Mouse (Mus musculus) embryonic facial prominence, embryonic 12.5 days (tissue): ENCODE measurements at regions not wholly inside any gene's neighbourhood (a gene's known extent, or its start where the extent isn't known, plus 50 kb on each side); places are given as distances from the start of the nearest gene placed in this dataset.

Source experiments
- ATAC-seq: fragments of 200-750 bp; cut with Nextera tagmentation; 2 replicates; pipeline ENCODE4 v1.8.0; 2017; ENCODE audit not compliant: insufficient number of reproducible peaks, insufficient read depth, low FRiP score, low TSS enrichment
- H3K27ac ChIP-seq: fragments of 300-500 bp; sonication (generic); 2 replicates; pipeline ENCODE4 v1.5.1; 2016; ENCODE audit warnings: mild to moderate bottlenecking
- H3K27me3 ChIP-seq: fragments of 300-500 bp; sonication (generic); 2 replicates; pipeline ENCODE4 v1.6.1; 2016; ENCODE audit warnings: mild to moderate bottlenecking, moderate library complexity
- H3K36me3 ChIP-seq: fragments of 300-500 bp; sonication (generic); 2 replicates; pipeline ENCODE4 v1.6.1; 2016; ENCODE audit warnings: mild to moderate bottlenecking
- H3K4me1 ChIP-seq: fragments of 300-500 bp; sonication (generic); 2 replicates; pipeline ENCODE4 v1.6.1; 2016
- H3K4me2 ChIP-seq: fragments of 300-500 bp; sonication (generic); replicated peaks from 2 replicates; pipeline ENCODE4 v1.6.1; 2016; ENCODE audit warnings: mild to moderate bottlenecking, moderate library complexity
- H3K4me3 ChIP-seq: fragments of 300-500 bp; sonication (generic); 2 replicates; pipeline ENCODE4 v1.5.1; 2016; ENCODE audit warnings: mild to moderate bottlenecking
- H3K9ac ChIP-seq: fragments of 300-500 bp; sonication (generic); 2 replicates; pipeline ENCODE4 v1.6.1; 2016; ENCODE audit warnings: mild to moderate bottlenecking, moderate library complexity
- H3K9me3 ChIP-seq: fragments of 300-500 bp; sonication (generic); 2 replicates; pipeline ENCODE4 v1.6.1; 2016; ENCODE audit warnings: mild to moderate bottlenecking, moderate library complexity
- WGBS: fragments of 180-500 bp; shearing (Covaris S2); methylation state at CpG from one replicate; pipeline ENCODE4 v1.1.7; 2016; 5-methylcytosine and 5-hydroxymethylcytosine counted together

DNA sequence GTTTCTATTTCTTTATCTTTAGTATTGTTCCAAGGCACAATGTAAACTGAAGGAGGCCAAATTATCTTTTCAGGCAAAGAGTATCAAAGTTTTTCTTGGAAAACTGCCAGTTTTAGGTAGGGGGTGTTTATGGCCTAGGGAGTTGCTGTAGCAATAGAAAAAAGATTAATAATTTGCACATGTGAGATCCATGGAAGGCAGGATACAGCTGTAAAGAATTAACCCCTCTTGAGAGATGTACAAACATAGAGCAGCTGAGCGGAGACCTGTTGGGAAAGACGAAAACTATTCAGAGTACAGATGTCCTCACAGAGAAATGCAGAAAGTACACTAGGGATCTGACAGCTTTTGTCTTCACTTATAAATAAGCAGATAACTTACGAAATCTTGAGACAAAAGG, 176.8 kb downstream of the Fign start:
- no peaks in the 10 kb centered on the region for H3K36me3 ChIP-seq
- H3K4me3 ChIP-seq, result no peak overlapping the region
- H3K9ac ChIP-seq, result no peak overlapping the region
- H3K9me3 ChIP-seq, result no peaks in the 10 kb centered on the region
- H3K27me3 ChIP-seq, result no peaks in the 10 kb centered on the region
- H3K4me1 ChIP-seq, result peaks cover 8% of the 10 kb centered on the region
- no peak overlapping the region for H3K4me2 ChIP-seq
- ATAC-seq, result peak; percentile 75; the same call in 1 of the 2 replicates
- no peak overlapping the region for H3K27ac ChIP-seq
- 14% methylated on average over 3 of the region's 3 CpGs for WGBS

DNA sequence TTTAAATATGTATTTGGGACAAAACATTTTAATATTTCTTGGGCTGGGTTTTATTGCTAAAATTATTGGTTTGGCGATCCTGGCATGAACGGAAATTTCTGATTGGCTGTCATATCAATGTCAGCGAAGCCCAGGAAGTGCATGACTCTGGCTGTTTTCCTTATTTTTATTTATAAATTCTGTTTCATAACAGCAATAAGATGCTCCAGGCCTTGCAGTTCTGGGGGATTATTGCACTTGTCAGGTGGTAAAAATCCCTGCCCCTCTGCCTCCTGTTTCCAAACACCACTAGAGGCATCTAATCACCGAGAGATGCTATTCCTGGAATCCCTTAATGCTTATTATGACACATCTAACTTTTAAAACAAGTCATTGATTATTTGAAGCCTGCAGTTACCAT, 177.8 kb downstream of the Fign start:
- WGBS, result 84% methylated on average over 4 of the region's 4 CpGs
- ATAC-seq, result no peak
- no peaks in the 10 kb centered on the region for H3K27me3 ChIP-seq

GRCm38 (mm10) chr2:63900644-63901043, 197.2 kb downstream of the Fign start:
- H3K9ac ChIP-seq, result no peak overlapping the region
- H3K4me1 ChIP-seq, result no peaks in the 10 kb centered on the region
- no peak overlapping the region for H3K4me2 ChIP-seq
- no peaks in the 10 kb centered on the region for H3K36me3 ChIP-seq
- H3K9me3 ChIP-seq, result no peaks in the 10 kb centered on the region
- ATAC-seq, result no peak
- no peaks in the 10 kb centered on the region for H3K27me3 ChIP-seq
- H3K27ac ChIP-seq, result no peak overlapping the region
- H3K4me3 ChIP-seq, result no peak overlapping the region

More for the DNA sequence above, 177.8 kb downstream of the Fign start:
- H3K36me3 ChIP-seq, result no peaks in the 10 kb centered on the region
- no peak overlapping the region for H3K4me3 ChIP-seq
- no peaks in the 10 kb centered on the region for H3K9me3 ChIP-seq
- no peak overlapping the region for H3K9ac ChIP-seq
- no peak overlapping the region for H3K4me2 ChIP-seq
- no peak overlapping the region for H3K27ac ChIP-seq
- peaks cover 8% of the 10 kb centered on the region for H3K4me1 ChIP-seq

- H3K4me2 ChIP-seq, result no peak overlapping the region
- H3K9ac ChIP-seq, result no peak overlapping the region
- H3K36me3 ChIP-seq, result no peaks in the 10 kb centered on the region
- no peak overlapping the region for H3K4me3 ChIP-seq
- 32% methylated on average over 6 of the region's 6 CpGs for WGBS
- H3K27ac ChIP-seq, result no peak overlapping the region
- 0 out of 2 replicates have a peak, but pooled peaks cover 4% of the 10 kb centered on the region for H3K4me1 ChIP-seq
- H3K27me3 ChIP-seq, result no peaks in the 10 kb centered on the region
- H3K9me3 ChIP-seq, result no peaks in the 10 kb centered on the region
- ATAC-seq, result no peak
Measured at GRCm38 (mm10) chr2:63878477-63878876, 219.4 kb downstream of the Fign start.

DNA sequence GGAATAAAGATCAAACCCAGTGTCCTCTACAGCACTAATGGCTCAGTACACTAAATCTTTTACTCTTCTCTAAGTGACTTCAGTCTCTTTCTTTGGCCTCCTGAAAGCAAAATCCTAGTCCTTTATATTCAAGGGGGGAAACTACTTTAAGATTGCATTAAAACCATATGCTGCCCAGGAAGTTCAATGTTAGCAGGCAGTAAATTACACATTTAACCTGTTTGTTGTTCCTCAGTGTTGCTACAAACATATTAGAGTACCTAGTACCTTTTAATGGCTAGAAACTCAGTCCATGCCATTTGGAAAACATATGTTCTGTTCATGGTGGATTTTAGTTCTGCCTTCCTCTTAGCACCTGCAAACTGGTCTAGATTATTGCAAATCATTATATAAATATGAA, 220.5 kb downstream of the Fign start:
- H3K9me3 ChIP-seq, result no peaks in the 10 kb centered on the region
- H3K4me3 ChIP-seq, result no peak overlapping the region
- H3K4me2 ChIP-seq, result no peak overlapping the region
- 0 out of 2 replicates have a peak, but pooled peaks cover 4% of the 10 kb centered on the region for H3K4me1 ChIP-seq
- H3K27ac ChIP-seq, result no peak overlapping the region
- ATAC-seq, result no peak
- H3K27me3 ChIP-seq, result no peaks in the 10 kb centered on the region
- H3K36me3 ChIP-seq, result no peaks in the 10 kb centered on the region
- no peak overlapping the region for H3K9ac ChIP-seq

GRCm38 (mm10) chr2:63876375-63876774, 221.5 kb downstream of the Fign start:
- WGBS, result 3% methylated on average over 3 of the region's 3 CpGs
- H3K4me2 ChIP-seq, result no peak overlapping the region
- no peak overlapping the region for H3K9ac ChIP-seq
- no peaks in the 10 kb centered on the region for H3K27me3 ChIP-seq
- ATAC-seq, result no peak
- H3K36me3 ChIP-seq, result no peaks in the 10 kb centered on the region
- no peaks in the 10 kb centered on the region for H3K9me3 ChIP-seq
- 0 out of 2 replicates have a peak, but pooled peaks cover 4% of the 10 kb centered on the region for H3K4me1 ChIP-seq
- H3K27ac ChIP-seq, result no peak overlapping the region
- no peak overlapping the region for H3K4me3 ChIP-seq

DNA sequence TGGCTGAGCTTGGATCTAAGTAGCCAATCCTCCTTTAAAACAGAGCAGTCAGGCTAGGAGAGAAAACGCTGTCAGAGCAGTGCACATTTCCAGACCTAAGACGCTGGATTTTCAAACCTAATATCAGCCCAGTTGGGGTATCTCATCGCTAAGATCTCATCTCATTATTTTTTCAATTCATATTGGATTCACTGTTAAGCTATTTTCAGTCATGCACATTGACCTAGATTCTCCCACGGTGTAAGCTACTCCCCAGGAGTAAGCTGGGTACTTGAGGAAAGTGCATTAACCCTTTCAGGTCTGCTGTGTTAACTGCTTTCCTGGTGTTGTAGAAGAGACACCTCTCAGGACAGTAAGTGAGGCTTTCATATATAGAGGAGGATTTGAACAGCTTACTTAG, 222.7 kb downstream of the Fign start:
- no peak for ATAC-seq
- H3K4me1 ChIP-seq, result 0 out of 2 replicates have a peak, but pooled peaks cover 7% of the 10 kb centered on the region
- H3K9ac ChIP-seq, result no peak overlapping the region
- 31% methylated on average over 4 of the region's 4 CpGs for WGBS
- H3K9me3 ChIP-seq, result no peaks in the 10 kb centered on the region
- H3K4me2 ChIP-seq, result no peak overlapping the region
- no peak overlapping the region for H3K4me3 ChIP-seq
- H3K27me3 ChIP-seq, result no peaks in the 10 kb centered on the region
- H3K27ac ChIP-seq, result no peak overlapping the region
- H3K36me3 ChIP-seq, result no peaks in the 10 kb centered on the region

GRCm38 (mm10) chr2:63866524-63866923, 231.3 kb downstream of the Fign start:
- Histone ChIP-seq H3K4me3 (no peak overlapping the region), H3K4me2 (no peak overlapping the region), H3K9me3 (no peaks in the 10 kb centered on the region), H3K27ac (no peak overlapping the region), H3K27me3 (no peaks in the 10 kb centered on the region), H3K36me3 (no peaks in the 10 kb centered on the region), H3K4me1 (peaks cover 12% of the 10 kb centered on the region; the same call in 1 of the 2 replicates), H3K9ac (no peak overlapping the region)
- 69% methylated on average over 8 of the region's 8 CpGs for WGBS
- ATAC-seq, result no peak

- H3K36me3 ChIP-seq, result no peaks in the 10 kb centered on the region
- WGBS, result 85% methylated on average over 3 of the region's 3 CpGs
- no peak overlapping the region for H3K27ac ChIP-seq
- H3K9ac ChIP-seq, result no peak overlapping the region
- no peak overlapping the region for H3K4me2 ChIP-seq
- ATAC-seq, result no peak
- H3K4me3 ChIP-seq, result no peak overlapping the region
- no peaks in the 10 kb centered on the region for H3K27me3 ChIP-seq
- peaks cover 4% of the 10 kb centered on the region; the same call in 1 of the 2 replicates for H3K4me1 ChIP-seq
- H3K9me3 ChIP-seq, result no peaks in the 10 kb centered on the region
Measured at GRCm38 (mm10) chr2:63861821-63862220, 236.0 kb downstream of the Fign start.

DNA sequence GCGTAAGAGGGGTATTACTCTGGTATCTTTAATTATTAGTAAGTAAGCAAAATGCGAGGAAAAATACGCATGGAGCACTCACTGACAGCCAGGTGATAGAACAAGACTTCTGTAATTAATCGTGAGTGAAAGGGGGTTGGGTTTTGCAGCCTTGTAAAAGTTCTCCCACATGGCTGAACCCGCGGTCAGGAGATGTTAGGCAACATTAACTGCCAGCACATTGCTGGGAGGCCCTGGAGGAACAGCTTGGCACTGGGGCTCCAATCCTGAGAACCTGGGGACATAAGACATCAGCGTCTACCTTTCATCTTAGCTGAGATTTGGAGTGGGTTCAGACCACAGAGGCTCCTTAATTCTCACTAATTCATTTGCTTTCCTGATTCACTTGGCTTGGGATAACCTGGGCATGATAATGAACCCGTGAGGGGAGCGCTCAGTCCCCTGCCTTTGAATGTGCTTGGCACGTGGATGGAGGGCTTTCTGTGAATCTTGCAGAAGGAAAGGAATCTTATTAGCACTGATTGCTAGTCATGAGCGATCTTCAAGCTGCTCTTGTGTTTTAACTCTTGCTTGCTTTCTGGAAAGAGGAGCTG, 241.3 kb downstream of the Fign start:
- ATAC-seq, result no peak
- Histone ChIP-seq H3K4me1 (peaks cover 21% of the 10 kb centered on the region), H3K4me3 (no peak overlapping the region), H3K9me3 (no peaks in the 10 kb centered on the region), H3K9ac (no peak overlapping the region), H3K27ac (no peak overlapping the region), H3K4me2 (no peak overlapping the region), H3K27me3 (no peaks in the 10 kb centered on the region), H3K36me3 (no peaks in the 10 kb centered on the region)
- 29% methylated on average over 11 of the region's 11 CpGs for WGBS

GRCm38 (mm10) chr2:63855476-63855875, 242.4 kb downstream of the Fign start:
- no peaks in the 10 kb centered on the region for H3K36me3 ChIP-seq
- no peak for ATAC-seq
- H3K27ac ChIP-seq, result no peak overlapping the region
- WGBS, result 28% methylated on average over 5 of the region's 5 CpGs
- H3K4me2 ChIP-seq, result no peak overlapping the region
- H3K27me3 ChIP-seq, result no peaks in the 10 kb centered on the region
- H3K4me3 ChIP-seq, result no peak overlapping the region
- no peak overlapping the region for H3K9ac ChIP-seq
- no peaks in the 10 kb centered on the region for H3K9me3 ChIP-seq
- peaks cover 21% of the 10 kb centered on the region for H3K4me1 ChIP-seq

- Histone ChIP-seq H3K27ac (0 out of 2 replicates have a peak overlapping the region, but pooled peaks have one; percentile 55), H3K9me3 (no peaks in the 10 kb centered on the region), H3K4me1 (peaks cover 21% of the 10 kb centered on the region), H3K4me2 (no peak overlapping the region), H3K27me3 (no peaks in the 10 kb centered on the region), H3K9ac (no peak overlapping the region), H3K4me3 (no peak overlapping the region), H3K36me3 (no peaks in the 10 kb centered on the region)
- WGBS, result 19% methylated on average over 1 of the region's 1 CpGs
- ATAC-seq, result no peak
Measured at GRCm38 (mm10) chr2:63854198-63854875, 243.5 kb downstream of the Fign start.
